In the genomic region with DNA sequence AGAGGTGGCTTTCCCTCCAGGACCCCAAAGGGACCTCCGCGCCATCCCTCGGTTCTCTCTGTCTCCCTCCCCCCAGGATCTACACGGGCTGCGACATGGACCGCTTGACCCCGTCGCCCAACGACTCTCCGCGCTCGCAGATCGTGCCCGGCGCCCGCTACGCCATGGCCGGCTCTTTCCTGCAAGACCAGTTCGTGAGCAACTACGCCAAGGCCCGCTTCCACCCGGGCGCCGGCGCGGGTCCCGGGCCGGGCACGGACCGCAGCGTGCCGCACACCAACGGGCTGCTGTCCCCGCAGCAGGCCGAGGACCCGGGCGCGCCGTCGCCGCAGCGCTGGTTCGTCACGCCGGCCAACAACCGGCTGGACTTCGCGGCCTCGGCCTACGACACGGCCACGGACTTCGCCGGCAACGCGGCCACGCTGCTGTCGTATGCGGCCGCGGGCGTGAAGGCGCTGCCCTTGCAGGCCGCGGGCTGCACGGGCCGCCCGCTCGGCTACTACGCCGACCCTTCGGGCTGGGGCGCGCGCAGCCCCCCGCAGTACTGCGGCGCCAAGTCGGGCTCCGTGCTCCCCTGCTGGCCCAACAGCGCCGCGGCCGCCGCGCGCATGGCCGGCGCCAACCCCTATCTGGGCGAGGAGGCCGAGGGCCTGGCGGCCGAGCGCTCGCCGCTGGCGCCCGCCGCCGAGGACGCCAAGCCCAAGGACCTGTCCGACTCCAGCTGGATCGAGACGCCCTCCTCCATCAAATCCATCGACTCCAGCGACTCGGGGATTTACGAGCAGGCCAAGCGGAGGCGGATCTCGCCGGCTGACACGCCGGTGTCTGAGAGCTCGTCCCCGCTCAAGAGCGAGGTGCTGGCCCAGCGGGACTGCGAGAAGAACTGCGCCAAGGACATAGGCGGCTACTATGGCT, we compare ENCODE assay signal across 8 mouse cellular contexts. TPM values are rescaled to one million over a fixed set of nuclear protein-coding genes. Genes with fewer than 3 reads are reported as not detected.
DNase-seq lines count a peak whose midpoint lies in the region; ATAC-seq and TF ChIP-seq lines count a peak whose summit lies in the region.

No protein-coding gene starts in this region.

- H3K4me3 ChIP-seq in thymus, adult 2 months (ENCODE audit: control insufficient read depth, insufficient read depth, low read length): no peak overlapping the region
- H3K4me3 ChIP-seq in kidney, embryonic 16.5 days (ENCODE audit: low read length): peak overlapping the region; percentile 56
- peak overlapping the region; percentile 59 for H3K4me3 ChIP-seq in midbrain, embryonic 10.5 days
- peak overlapping the region; percentile 50 for H3K4me3 ChIP-seq in stomach, embryonic 15.5 days (replicated peaks)

- TF ChIP-seq CTCF in thymus, adult 2 months (IDR thresholded peaks at IDR 0.05; ENCODE audit: borderline replicate concordance, control insufficient read depth, extremely low read depth, insufficient read depth, low read length, poor library complexity): no peak

- no peak overlapping the region for H3K27ac ChIP-seq in thymus, adult 2 months (ENCODE audit: control insufficient read depth, insufficient read depth, low read length)
- H3K27ac ChIP-seq in kidney, embryonic 16.5 days (ENCODE audit: low read length): no peak overlapping the region
- H3K27ac ChIP-seq in midbrain, embryonic 10.5 days (replicated peaks): peak overlapping the region; percentile 74
- no peak overlapping the region for H3K27ac ChIP-seq in stomach, embryonic 15.5 days

- TF ChIP-seq POLR2A in thymus, adult 2 months (IDR thresholded peaks at IDR 0.05; ENCODE audit: control insufficient read depth, extremely low read depth, insufficient read depth, low read length, poor library complexity): no peak

- peaks cover 13% of the 10 kb centered on the region for H3K4me1 ChIP-seq in thymus, adult 2 months (replicated peaks; ENCODE audit: control insufficient read depth, insufficient read depth, low read length)
- peaks cover 17% of the 10 kb centered on the region for H3K4me1 ChIP-seq in kidney, embryonic 16.5 days (ENCODE audit: insufficient read depth, low read length)
- H3K4me1 ChIP-seq in midbrain, embryonic 10.5 days: peaks cover 33% of the 10 kb centered on the region
- peaks cover 19% of the 10 kb centered on the region for H3K4me1 ChIP-seq in stomach, embryonic 15.5 days

- ATAC-seq in granulocyte monocyte progenitor cell, adult 5-6 weeks (replicated peaks; ENCODE audit: poor library complexity, severe bottlenecking): peak; percentile 52
- ATAC-seq in kidney, embryonic 16.5 days (ENCODE audit: low FRiP score, low TSS enrichment): peak; percentile 86
- peak; percentile 79 for ATAC-seq in stomach, embryonic 15.5 days (ENCODE audit: insufficient read depth, low FRiP score, low read depth)

- H3K36me3 ChIP-seq in thymus, adult 2 months (ENCODE audit: control insufficient read depth, insufficient read depth, low read length): no peaks in the 10 kb centered on the region
- no peaks in the 10 kb centered on the region for H3K36me3 ChIP-seq in kidney, embryonic 16.5 days (ENCODE audit: insufficient read depth, low read length)
- H3K36me3 ChIP-seq in midbrain, embryonic 10.5 days: no peaks in the 10 kb centered on the region
- no peaks in the 10 kb centered on the region for H3K36me3 ChIP-seq in stomach, embryonic 15.5 days

- 3% methylated on average over 121 of the region's 121 CpGs for WGBS in thymus, adult 2 months
- under 1% methylated on average over 118 of the region's 121 CpGs for WGBS in kidney, embryonic 16.5 days
- WGBS in midbrain, embryonic 10.5 days: under 1% methylated on average over 121 of the region's 121 CpGs
- WGBS in stomach, embryonic 15.5 days: 1% methylated on average over 120 of the region's 121 CpGs

- peak; percentile 29 for DNase-seq in cerebellum, adult 11 months
- DNase-seq in cerebellum, adult 9-10 months: no peak
- DNase-seq in thymus, postnatal 4 days: peak; percentile 37
- DNase-seq in thymus, adult 2 months: no peak
- DNase-seq in midbrain, embryonic 10.5 days (ENCODE audit: low spot score): peak; percentile 82

- peak overlapping the region; percentile 64 for H3K9ac ChIP-seq in kidney, embryonic 16.5 days (replicated peaks; ENCODE audit: low read length)
- peak overlapping the region; percentile 19; the same call in 1 of the 2 replicates for H3K9ac ChIP-seq in stomach, embryonic 15.5 days

- peak overlapping the region; percentile 92 for H3K4me2 ChIP-seq in kidney, embryonic 16.5 days (replicated peaks; ENCODE audit: low read depth, low read length)
- H3K4me2 ChIP-seq in stomach, embryonic 15.5 days: peak overlapping the region; percentile 95

- no peaks in the 10 kb centered on the region for H3K9me3 ChIP-seq in kidney, embryonic 16.5 days (ENCODE audit: low read length)
- no peaks in the 10 kb centered on the region for H3K9me3 ChIP-seq in midbrain, embryonic 10.5 days (replicated peaks)
- H3K9me3 ChIP-seq in stomach, embryonic 15.5 days: no peaks in the 10 kb centered on the region

- peaks cover 43% of the 10 kb centered on the region for H3K27me3 ChIP-seq in thymus, adult 2 months (ENCODE audit: control insufficient read depth, insufficient read depth, low read length)
- H3K27me3 ChIP-seq in kidney, embryonic 16.5 days (ENCODE audit: insufficient read depth, low read length): peaks cover 78% of the 10 kb centered on the region
- H3K27me3 ChIP-seq in midbrain, embryonic 10.5 days (ENCODE audit: low read depth, poor library complexity, severe bottlenecking): peaks cover 100% of the 10 kb centered on the region
- peaks cover 70% of the 10 kb centered on the region for H3K27me3 ChIP-seq in stomach, embryonic 15.5 days (replicated peaks)

RNA-seq across cellular contexts. Expression of gene Tbr1, which starts 9.0 kb away (rescaled TPM):
- 0.22 and 0.23 TPM in 2 replicates for polyA plus RNA-seq in thymus, adult 2 months (2012; rRNA removed)
- total RNA-seq in granulocyte monocyte progenitor cell, adult 5-6 weeks (2014; fragmentation: Nextera tagmentation): 0.49 TPM in 1 of 2 replicates, not detected in the other
- not detected in 2 replicates for total RNA-seq in granulocyte monocyte progenitor cell, adult 5-6 weeks (2017)
- 0.18 TPM in 1 of 2 replicates, not detected in the other for polyA plus RNA-seq in kidney, embryonic 16.5 days (2015; fragmentation: Nextera tagmentation; extraction: Ambion mirVana)
- polyA plus RNA-seq in midbrain, embryonic 10.5 days (2016; fragmentation: Nextera tagmentation; extraction: Ambion mirVana): 0.23 and 0.26 TPM in 2 replicates
- 0.03 TPM in 1 of 2 replicates, not detected in the other for polyA plus RNA-seq in stomach, embryonic 15.5 days (2015; fragmentation: Nextera tagmentation; extraction: Ambion mirVana)

Comparison
In these comparisons a context has a peak if more than half of its experiments do, and no peak if none do; other contexts are left out.
1. DNase-seq: peak in cerebellum, adult 11 months (single experiment), thymus, postnatal 4 days (single experiment) and midbrain, embryonic 10.5 days (single experiment); none in cerebellum, adult 9-10 months (single experiment) and thymus, adult 2 months (single experiment).
2. Peak in every context shown above with its lines, with median percentiles within 50 percentile points of each other: ATAC-seq.